Mouse (Mus musculus) CD4-positive, CD25-positive, alpha-beta regulatory T cell, adult 2 months (primary cell): ENCODE results near the gene Hoga1.
"Not testable (repeated sequence)": the region's sequence is repeated elsewhere in the genome, so short reads cannot be mapped to it uniquely, and the experiment has no call there.

Experiments
- DNase-seq: peaks from one replicate; pipeline ENCODE4 v3.0.0-alpha.2; 2012; ENCODE audit warnings: low read depth, low spot score

Hoga1 gene

GRCm38 (mm10) chr19:42068441-42069240 lies 23.2 kb downstream of the Hoga1 start:
- no peak for DNase-seq

- no peak for DNase-seq
These were observed 23.8 kb downstream of the Hoga1 start for GRCm38 (mm10) chr19:42069241-42069525.

GRCm38 (mm10) chr19:42071221-42071620 lies 25.8 kb downstream of the Hoga1 start:
- no peak for DNase-seq

GRCm38 (mm10) chr19:42071886-42072608 lies 26.6 kb downstream of the Hoga1 start:
- DNase-seq = no peak

GRCm38 (mm10) chr19:42072802-42073201 lies 27.4 kb downstream of the Hoga1 start:
- no peak for DNase-seq

GRCm38 (mm10) chr19:42075051-42075450 lies 29.6 kb downstream of the Hoga1 start:
- DNase-seq = no peak

- no peak for DNase-seq
These were observed 30.6 kb downstream of the Hoga1 start for GRCm38 (mm10) chr19:42075992-42076391.

- no peak for DNase-seq
These were observed 33.2 kb downstream of the Hoga1 start for GRCm38 (mm10) chr19:42078566-42078965.

GRCm38 (mm10) chr19:42079006-42079405 lies 33.6 kb downstream of the Hoga1 start:
- no peak for DNase-seq

GRCm38 (mm10) chr19:42079950-42080349 lies 34.5 kb downstream of the Hoga1 start:
- DNase-seq = no peak

- no peak for DNase-seq
These were observed 35.1 kb downstream of the Hoga1 start for GRCm38 (mm10) chr19:42080469-42080868.

GRCm38 (mm10) chr19:42081613-42082012 lies 36.2 kb downstream of the Hoga1 start:
- DNase-seq = not testable (repeated sequence)

GRCm38 (mm10) chr19:42085690-42086089 lies 40.3 kb downstream of the Hoga1 start:
- no peak for DNase-seq

GRCm38 (mm10) chr19:42086166-42086565 lies 40.8 kb downstream of the Hoga1 start, which contains the start of gene Morn4:
TSS of gene Morn4 (minus strand) at chr19:42086357.
- DNase-seq = peak; percentile 71

- DNase-seq = peak; percentile 86
These were observed 43.8 kb downstream of the Hoga1 start for GRCm38 (mm10) chr19:42089103-42089747.

- DNase-seq = peak; percentile 100
These were observed 44.6 kb downstream of the Hoga1 start, which contains the start of gene Pi4k2a for GRCm38 (mm10) chr19:42089748-42090595. TSS of gene Pi4k2a (plus strand) at chr19:42090470.

GRCm38 (mm10) chr19:42090637-42091141 lies 45.3 kb downstream of the Hoga1 start:
- DNase-seq = peak; percentile 65

GRCm38 (mm10) chr19:42099406-42099805 lies 54.0 kb downstream of the Hoga1 start:
- no peak for DNase-seq

GRCm38 (mm10) chr19:42104681-42105080 lies 59.3 kb downstream of the Hoga1 start:
- DNase-seq = peak; percentile 17

GRCm38 (mm10) chr19:42115783-42116335 lies 70.4 kb downstream of the Hoga1 start:
- DNase-seq = no peak

- no peak for DNase-seq
These were observed 72.7 kb downstream of the Hoga1 start for GRCm38 (mm10) chr19:42118142-42118541.
